Mouse (Mus musculus) CD4-positive naive resting alpha-beta T cell, adult 76 days (primary cell): ENCODE measurements around the gene Trpm4. TPM values are rescaled to one million over a fixed set of nuclear protein-coding genes. Genes with fewer than 3 reads are reported as not detected.

ENCODE experiments used
- total RNA-seq: library from RNA; stranded (reverse); gene quantifications from one replicate; pipeline ENCODE4 v1.2.4, GENCODE M21; 2023

The Trpm4 gene
- total RNA-seq = 8.1 TPM

GRCm38 (mm10) chr7:45333431-45333982 is at the start of gene Trpm4:
Gene Trpm4, minus strand, starts transcription at chr7:45333780.

GRCm38 (mm10) chr7:45370475-45371311 is 37.1 kb upstream of the Trpm4 start, which contains the start of gene Lin7b:
Gene Lin7b, minus strand, starts transcription at chr7:45370583.

GRCm38 (mm10) chr7:45366652-45367019 is 33.1 kb upstream of the Trpm4 start, which contains the start of gene Ppfia3:
Gene Ppfia3, minus strand, starts transcription at chr7:45367019.

GRCm38 (mm10) chr7:45335056-45335455 is 1.5 kb upstream of the Trpm4 start, which contains the start of gene Hrc:
Gene Hrc, plus strand, starts transcription at chr7:45335290.

GRCm38 (mm10) chr7:45277136-45277760 is 56.3 kb downstream of the Trpm4 start, which contains the start of gene Slc6a21:
Gene Slc6a21, plus strand, starts transcription at chr7:45277513.

Other genes starting within 250 kb of the Trpm4 start
- gene Rcn3, start 241.6 kb downstream of the Trpm4 start, total RNA-seq = 6.3 TPM
- 16.1 TPM for gene Fcgrt, start 229.9 kb downstream of the Trpm4 start, total RNA-seq
- gene Rps11, start 209.3 kb downstream of the Trpm4 start, total RNA-seq = 3,007 TPM
- gene Rpl13a, start 205.0 kb downstream of the Trpm4 start, total RNA-seq = 5,416 TPM
- gene Gm45713, start 197.5 kb downstream of the Trpm4 start, total RNA-seq = not detected
- gene Flt3l, start 197.3 kb downstream of the Trpm4 start, total RNA-seq = 212 TPM
- 31.0 TPM for gene Pih1d1, start 179.5 kb downstream of the Trpm4 start, total RNA-seq
- 51.1 TPM for gene Aldh16a1, start 179.2 kb downstream of the Trpm4 start, total RNA-seq
- gene Slc17a7, start 169.8 kb downstream of the Trpm4 start, total RNA-seq = not detected
- not detected for gene Gfy, start 154.2 kb downstream of the Trpm4 start, total RNA-seq
- not detected for gene Pth2, start 152.8 kb downstream of the Trpm4 start, total RNA-seq
- gene Ccdc155, start 128.9 kb downstream of the Trpm4 start, total RNA-seq = not detected
- gene Dkkl1, start 121.6 kb downstream of the Trpm4 start, total RNA-seq = not detected
- not detected for gene Tead2, start 118.0 kb downstream of the Trpm4 start, total RNA-seq
- gene Cd37, start 94.7 kb downstream of the Trpm4 start, total RNA-seq = 344 TPM
- gene Slc6a16, start 92.7 kb downstream of the Trpm4 start, total RNA-seq = not detected
- not detected for gene Slc6a21, start 56.3 kb downstream of the Trpm4 start, total RNA-seq
- gene Hrc, start 1.5 kb upstream of the Trpm4 start, total RNA-seq = not detected
- 0.26 TPM for gene Ppfia3, start 33.2 kb upstream of the Trpm4 start, total RNA-seq
- not detected for gene Lin7b, start 36.8 kb upstream of the Trpm4 start, total RNA-seq
- gene Snrnp70, start 62.0 kb upstream of the Trpm4 start, total RNA-seq = 741 TPM
- not detected for gene Kcna7, start 71.9 kb upstream of the Trpm4 start, total RNA-seq
- gene Ntf5, start 79.9 kb upstream of the Trpm4 start, total RNA-seq = not detected
- gene Lhb, start 87.0 kb upstream of the Trpm4 start, total RNA-seq = not detected
- 6.8 TPM for gene Gys1, start 101.1 kb upstream of the Trpm4 start, total RNA-seq
- 48.1 TPM for gene Ruvbl2, start 104.3 kb upstream of the Trpm4 start, total RNA-seq
- gene Ftl1, start 126.1 kb upstream of the Trpm4 start, total RNA-seq = 649 TPM
- gene Bax, start 133.1 kb upstream of the Trpm4 start, total RNA-seq = 78.4 TPM
- gene Tulp2, start 148.1 kb upstream of the Trpm4 start, total RNA-seq = not detected
- not detected for gene Gm45808, start 153.0 kb upstream of the Trpm4 start, total RNA-seq
- 1.8 TPM for gene Dhdh, start 155.0 kb upstream of the Trpm4 start, total RNA-seq
- 61.9 TPM for gene Nucb1, start 176.6 kb upstream of the Trpm4 start, total RNA-seq
- 681 TPM for gene Ppp1r15a, start 192.5 kb upstream of the Trpm4 start, total RNA-seq
- gene Plekha4, start 192.6 kb upstream of the Trpm4 start, total RNA-seq = 1.2 TPM
- gene Hsd17b14, start 221.1 kb upstream of the Trpm4 start, total RNA-seq = not detected
- 65.6 TPM for gene Bcat2, start 236.4 kb upstream of the Trpm4 start, total RNA-seq